Mouse (Mus musculus) heart, postnatal 0 days (tissue): Measurements from ENCODE around the gene Pcbd2.

Source experiments
- CTCF ChIP-seq: IDR thresholded peaks from 2 replicates; pipeline ENCODE4 v1.5.1; 2016; ENCODE audit warnings: antibody characterized with exemption, control low read depth, low read depth
- EP300 ChIP-seq: IDR thresholded peaks from 2 replicates; pipeline ENCODE4 v1.6.1; 2016; ENCODE audit warnings: antibody characterized with exemption, low read depth

GRCm38 (mm10) chr13:55754380-55754779, 27.2 kb downstream of the Pcbd2 start:
- no peak for TF ChIP-seq CTCF
- no peak for TF ChIP-seq EP300
